Mouse (Mus musculus) right cerebral cortex, postnatal 25 days (tissue): ENCODE measurements at regions not wholly inside any gene's neighbourhood (a gene's known extent, or its start where the extent isn't known, plus 50 kb on each side); places are given as distances from the start of the nearest gene placed in this dataset.
A peak's percentile ranks its signal among the peaks of the same experiment; 100 is the strongest.

Experiments used
- DNase-seq: peaks from one replicate; pipeline ENCODE4 v3.0.0; 2022

DNA sequence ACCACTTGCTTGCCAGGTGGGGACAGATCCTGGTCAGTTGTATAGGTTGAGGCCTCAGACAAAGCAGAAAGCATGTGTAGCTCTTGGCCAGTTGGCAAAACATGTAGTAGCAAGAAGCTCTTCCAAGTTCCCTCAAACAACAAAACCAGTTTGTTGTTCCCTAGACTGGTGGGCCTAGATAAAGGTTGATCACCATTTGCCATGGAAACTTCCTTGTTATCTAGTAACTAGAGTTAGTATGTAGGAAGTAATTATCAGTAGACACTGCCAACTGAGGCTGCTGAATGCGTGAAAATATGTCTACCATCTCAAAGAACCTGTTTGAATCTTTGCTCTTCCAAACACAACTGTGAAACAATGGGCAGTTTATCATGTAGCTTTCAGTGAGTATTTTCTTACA lies 1098.7 kb downstream of the Pcdh18 start:
- no peak for DNase-seq

DNA sequence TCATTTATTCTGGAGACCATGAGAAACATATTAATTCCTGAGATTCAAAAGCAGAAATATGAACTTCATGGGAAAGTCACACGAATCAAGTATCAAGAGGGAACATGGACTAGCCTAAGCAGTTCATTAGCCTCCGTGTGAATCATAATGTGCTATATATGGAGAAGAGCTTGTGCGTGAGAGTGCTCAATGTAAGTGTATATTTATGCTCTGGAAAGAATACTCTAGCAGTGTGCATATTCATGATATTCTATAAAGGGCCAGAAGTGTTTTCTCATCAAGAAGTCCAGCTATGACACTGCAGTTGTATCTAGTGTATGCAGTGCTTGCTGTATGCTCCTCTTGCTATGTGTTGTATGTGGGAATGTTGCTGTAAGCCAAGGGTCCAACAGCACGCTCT lies 1102.0 kb downstream of the Pcdh18 start:
- DNase-seq, result no peak

DNA sequence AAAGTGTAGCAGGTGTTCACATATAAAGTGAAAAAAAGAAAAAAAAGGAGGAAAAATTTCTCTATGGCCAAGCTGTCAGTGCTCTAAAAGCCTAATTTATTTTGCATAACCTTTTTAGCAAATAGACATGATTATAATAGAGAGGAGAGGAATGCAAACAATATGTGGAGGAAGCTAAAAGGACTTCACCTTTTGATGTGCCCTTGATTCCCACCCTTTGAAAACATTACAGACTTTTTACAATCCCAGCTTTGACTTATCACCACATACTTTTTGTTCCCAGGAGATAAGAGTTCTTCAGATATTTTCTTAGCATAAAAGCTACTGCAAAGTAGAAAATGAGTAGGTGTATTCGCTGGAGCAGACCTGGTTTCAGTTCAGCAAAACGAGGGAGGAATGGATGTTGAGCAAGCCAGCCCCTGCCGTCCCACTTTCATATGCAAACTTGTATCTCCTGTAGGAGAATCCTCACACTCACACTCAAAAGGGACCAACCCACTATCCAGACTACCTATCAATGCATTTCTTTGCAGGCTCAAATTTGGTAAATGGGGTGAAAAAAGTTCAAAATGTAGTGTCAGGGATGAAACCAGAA lies 1125.1 kb downstream of the Pcdh18 start:
- DNase-seq, result peak; percentile 6

DNA sequence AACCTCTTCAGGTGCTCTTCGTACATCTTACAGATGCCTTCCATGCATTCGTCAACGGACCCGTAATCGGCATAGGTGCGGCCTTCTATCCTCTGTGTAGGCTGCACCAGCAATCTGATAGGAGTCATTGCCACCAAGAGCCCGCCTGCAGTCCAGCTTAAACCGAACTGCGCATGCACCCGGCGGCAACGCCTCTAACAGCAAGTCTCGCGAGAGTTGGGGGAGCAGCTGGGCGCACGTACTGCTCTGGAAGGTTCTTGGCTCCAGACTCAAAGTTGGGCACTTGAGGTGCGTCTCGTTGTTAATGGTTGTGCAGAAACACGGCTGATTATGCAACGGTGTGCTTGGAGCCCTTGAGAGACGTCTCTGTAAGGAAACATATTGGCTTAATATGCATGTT lies 1148.2 kb downstream of the Pcdh18 start:
- no peak for DNase-seq

DNA sequence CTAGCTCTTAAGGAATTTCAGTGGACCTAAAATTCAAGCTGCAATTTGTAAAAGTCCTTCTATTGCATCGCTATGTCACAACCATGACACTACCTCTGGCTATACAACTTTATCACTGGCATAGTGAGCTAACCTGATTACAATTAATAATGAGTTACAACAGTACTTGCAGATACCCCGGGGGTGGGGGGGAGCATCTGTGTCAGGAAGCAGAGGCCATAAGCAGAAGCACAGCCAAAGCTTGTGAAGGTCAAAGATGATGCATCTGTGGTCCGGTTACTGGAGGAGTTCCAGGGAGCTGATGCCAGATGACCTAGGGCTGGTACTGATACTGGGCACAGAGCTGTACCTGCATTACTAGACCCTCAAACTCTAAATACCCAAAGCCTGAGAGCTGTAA lies 1152.3 kb downstream of the Pcdh18 start:
- no peak for DNase-seq

DNA sequence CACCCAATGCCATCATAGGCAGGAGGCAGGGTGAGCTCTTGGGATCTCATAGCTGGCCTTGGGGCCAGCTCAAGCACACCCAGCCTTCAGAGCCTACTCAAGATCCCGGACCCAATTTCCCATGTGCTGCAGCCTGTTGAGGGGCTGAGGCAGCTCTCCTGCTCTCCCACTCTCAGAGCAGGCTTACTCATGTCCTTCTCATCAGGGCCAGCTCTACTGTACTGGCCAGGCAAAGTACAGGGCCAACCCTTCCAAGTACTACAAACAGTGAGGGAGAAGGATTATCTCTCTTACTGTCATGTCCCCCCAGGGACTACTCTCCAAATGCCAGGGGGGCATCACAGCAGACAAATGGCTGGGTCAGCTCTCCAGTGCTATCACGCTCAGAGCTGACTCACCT lies 1169.8 kb downstream of the Pcdh18 start:
- DNase-seq, result no peak

DNA sequence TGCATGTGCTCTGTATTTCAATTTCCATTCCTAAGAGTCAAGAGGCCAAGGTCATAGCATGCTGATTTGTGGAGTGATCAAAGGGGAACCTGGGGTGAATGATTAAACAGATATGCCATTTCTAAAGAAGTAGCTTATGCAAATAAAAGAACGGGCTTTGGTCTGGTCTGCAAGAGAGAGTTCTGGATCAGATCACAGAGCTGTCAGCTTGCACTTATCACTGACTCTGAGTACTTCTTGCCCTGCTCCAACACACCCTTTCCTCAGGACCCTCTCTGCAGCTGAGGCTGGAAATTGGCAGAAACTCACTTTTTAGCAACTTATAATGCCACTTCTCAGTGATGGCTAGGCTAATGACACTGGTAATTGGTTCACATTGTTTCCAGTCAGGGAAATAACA lies 1171.0 kb downstream of the Pcdh18 start:
- DNase-seq, result no peak

DNA sequence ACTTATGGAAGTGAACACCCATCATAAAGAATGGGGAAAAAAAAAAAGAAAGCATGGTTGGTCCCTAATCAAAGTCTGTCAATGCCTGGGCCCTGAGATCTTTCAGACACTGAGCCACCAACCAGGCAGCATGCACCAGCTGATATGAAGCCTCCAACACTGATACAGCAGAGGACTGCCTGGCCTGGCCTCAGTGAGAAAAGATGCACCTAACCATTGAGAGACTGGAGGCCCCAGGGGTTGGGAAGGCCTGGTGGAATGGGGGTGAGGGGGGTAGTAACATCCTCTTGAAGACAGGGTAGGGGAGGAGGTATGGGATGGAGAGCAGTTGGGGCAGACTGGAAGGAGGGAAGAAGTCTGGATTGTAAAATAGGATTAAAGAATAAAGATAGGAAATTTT lies 1172.8 kb downstream of the Pcdh18 start:
- DNase-seq, result no peak

DNA sequence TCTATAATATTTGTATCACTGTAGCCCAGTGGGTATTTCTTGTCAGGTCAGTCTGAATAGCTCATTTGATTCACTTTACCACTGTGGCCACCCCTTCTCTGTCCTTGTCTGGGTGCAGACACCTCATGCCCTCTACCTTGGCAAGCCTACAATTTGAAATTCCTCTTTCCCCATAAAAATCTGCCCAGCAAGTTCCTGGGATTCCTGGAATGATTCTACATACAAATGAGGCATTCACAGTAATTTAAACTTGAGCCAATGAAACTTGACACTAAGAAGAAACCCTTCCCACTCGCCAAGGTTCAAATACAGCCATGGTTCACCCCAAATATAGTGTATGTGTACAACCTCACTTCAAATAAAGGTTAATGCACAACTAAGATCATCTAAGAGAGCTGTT lies 1174.6 kb downstream of the Pcdh18 start:
- no peak for DNase-seq

DNA sequence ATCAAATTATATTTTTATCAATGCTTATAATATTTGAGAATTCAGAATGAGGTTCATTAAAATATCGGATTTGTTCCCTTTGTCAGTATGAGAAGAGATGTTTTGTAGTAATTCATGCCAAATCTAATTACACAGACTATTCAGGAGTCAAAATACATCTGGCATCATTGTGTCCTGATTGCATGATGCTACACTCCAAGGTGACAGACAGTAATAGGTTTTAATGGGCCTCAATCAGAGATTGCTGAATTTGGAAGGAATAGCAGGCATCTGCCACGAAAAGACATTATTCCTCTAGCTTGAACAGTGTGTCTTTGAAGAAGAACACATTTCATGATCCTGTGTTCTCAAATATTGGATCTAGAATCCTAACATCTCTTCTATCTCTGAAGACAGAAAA lies 1177.2 kb downstream of the Pcdh18 start:
- no peak for DNase-seq

DNA sequence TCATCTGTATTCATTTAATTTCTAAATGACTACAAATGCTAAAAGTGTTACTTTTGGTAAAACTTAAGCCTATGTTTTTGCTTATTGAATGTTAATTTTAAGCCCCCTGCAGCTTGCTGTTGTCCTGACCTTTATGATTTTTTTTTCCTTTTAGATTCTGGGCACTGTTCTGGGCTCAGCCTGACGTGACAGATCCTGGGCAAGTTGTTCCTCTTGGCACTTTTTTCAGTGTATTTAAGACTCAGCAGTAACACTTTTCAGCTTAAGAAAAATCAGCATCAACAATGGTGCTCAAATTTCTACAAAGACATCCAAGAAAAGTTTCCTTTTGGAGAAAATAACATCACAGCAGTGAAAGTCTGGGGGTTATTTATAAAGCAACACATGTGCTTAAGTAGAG lies 1177.9 kb downstream of the Pcdh18 start:
- no peak for DNase-seq

DNA sequence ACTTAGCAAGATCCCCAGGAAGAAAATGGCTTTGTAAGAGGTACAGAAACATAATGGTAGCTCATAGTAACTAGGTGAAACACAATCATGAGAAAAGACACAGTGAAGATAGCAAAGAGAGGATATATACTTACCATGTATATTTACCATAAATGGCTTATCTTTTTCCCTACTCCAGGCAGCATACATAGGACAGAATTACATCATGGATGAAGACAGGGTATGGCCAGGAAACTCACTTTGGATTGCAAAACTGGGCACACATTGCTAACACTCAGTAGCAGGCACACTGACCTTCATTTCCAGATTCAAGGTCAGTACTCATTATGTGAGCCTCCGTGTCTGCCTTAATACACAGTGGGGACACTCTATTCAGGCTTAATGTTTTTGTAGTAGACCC lies 1210.5 kb downstream of the Pcdh18 start:
- no peak for DNase-seq

DNA sequence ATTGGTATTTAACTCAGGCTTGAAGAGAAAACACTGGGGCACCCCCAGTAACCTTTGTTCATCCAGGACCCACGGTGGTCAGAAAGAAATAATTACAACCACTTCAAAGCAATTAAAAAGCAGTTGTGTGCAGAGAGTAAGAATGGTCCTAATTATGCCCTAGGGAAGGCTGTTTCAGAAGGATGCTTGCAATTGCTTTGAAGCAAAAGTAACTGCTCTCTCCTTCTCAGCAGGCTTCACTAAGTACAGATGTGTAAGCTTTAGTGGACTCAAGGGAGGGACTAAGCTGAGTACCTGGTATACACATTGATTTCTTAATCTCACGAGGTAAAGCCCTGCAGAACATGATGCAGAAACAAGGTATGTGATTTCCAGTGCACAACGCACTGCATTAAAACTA lies 1242.1 kb downstream of the Pcdh18 start:
- DNase-seq, result no peak

DNA sequence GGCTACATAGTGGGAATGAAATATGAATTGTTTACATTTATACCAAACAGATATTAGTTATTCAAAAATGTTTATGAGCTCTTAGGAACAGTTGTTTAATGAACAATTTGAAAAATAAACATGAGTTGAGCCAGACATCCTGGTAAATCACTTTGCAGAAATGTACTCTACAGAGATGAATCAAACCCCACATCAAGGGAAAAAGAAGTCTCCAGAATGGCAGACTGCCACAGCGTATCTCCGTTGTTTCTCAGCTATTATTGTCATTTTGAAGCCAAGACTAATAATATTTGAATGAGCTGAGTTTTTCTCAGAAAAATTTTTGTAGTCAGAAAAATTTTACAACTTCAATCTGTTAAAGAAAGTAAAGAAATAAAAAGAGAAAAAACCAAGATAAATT lies 1253.1 kb downstream of the Pcdh18 start:
- no peak for DNase-seq

DNA sequence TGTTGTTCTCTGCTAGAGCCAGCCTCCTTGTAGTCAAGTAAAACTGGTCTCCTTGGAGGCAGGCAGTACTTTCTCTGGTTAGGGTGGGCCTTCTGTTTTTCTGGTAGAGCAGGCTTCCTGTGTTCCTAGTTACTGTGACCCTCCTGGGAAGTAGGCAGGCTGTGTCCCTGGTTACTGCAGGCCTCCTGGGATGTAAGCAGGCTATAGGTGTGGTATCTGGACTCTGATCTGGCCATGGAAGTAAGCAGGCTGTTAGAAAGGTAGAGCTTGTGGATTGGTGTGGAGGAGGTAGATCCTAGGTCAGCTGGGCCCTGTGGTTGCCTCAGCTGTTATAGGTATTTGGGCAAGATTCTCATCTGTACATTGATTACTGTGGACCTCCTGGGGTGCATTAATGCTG lies 1292.4 kb downstream of the Pcdh18 start:
- DNase-seq, result no peak

DNA sequence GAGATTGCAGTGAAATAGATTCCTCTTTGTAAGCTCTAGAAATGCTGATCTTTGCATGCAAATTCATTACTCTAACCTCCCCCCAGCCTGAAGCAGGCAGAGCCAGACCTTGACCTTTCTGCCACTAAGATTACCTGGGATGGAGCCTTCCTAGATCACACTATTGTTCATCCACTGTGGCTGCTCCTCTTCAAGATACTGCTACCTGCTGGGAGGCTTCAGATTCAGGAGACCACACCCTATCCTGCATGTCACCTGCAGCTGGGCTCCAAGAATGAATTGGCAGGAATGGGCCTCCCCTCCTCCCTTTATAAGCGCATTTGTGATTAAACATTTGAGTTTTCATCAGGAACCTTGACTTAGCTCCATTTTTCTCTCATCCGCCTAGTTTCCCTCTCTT lies 1315.2 kb downstream of the Pcdh18 start:
- DNase-seq, result no peak

DNA sequence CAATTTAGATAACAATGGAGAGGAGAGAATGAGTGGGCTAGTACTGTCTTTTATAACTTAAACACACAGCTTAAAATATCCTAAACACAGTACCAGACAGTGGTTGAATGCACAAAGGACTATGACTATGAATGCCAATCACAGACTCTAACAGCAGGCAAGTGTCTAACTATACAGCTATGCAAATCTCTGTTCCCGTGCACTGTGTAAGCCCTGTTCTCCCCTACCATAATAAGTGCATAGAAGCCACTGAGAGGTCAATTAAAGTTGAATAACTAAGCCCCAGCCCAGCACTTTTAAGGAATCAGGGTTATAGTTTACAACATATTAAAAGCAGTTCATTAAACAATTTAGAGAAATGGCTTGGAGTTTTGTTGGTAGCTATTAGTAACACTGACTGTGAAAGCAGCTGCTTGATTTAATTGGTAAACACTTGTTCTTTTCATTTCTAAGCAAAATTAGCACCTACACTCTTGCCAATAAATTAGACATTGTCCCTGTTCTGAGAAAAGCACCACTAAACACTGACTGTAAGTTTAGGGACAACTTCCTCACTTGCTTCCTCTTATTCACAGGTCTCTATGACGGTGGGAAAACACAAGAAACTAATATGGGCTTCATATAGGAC lies 1327.6 kb downstream of the Pcdh18 start:
- no peak for DNase-seq

DNA sequence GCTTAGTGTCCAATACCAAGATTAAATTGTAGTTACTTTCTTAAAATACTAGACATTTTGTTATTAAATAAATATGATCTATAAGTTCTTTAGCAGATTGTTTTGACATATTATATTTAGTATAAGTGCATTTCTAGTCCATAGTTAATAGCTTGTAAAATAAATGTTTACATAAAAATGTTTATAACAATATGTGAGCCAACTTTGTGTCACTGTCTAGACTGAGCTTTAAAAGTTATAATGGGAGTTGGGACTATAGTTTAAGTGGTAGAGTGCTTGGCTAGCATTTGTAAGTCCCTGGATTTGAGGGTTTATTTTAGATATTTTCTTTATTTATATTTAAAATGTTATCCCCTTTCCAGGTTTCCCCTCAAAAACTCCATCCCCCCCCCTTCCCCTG lies 1367.3 kb downstream of the Pcdh18 start:
- DNase-seq, result no peak
